Mouse (Mus musculus) mouse trophoblast stem cell (cell line): ENCODE data around the gene Agrp.

Source experiments
- in situ Hi-C, 2 experiments: fragments of 300-500 bp; cut with MseI, MboI; formaldehyde crosslinking; loops; 2 replicates in 1 of 2; 3 replicates in 1 of 2; pipeline ENCODE4 v1.15.1; 2025

Gene Agrp

DNA sequence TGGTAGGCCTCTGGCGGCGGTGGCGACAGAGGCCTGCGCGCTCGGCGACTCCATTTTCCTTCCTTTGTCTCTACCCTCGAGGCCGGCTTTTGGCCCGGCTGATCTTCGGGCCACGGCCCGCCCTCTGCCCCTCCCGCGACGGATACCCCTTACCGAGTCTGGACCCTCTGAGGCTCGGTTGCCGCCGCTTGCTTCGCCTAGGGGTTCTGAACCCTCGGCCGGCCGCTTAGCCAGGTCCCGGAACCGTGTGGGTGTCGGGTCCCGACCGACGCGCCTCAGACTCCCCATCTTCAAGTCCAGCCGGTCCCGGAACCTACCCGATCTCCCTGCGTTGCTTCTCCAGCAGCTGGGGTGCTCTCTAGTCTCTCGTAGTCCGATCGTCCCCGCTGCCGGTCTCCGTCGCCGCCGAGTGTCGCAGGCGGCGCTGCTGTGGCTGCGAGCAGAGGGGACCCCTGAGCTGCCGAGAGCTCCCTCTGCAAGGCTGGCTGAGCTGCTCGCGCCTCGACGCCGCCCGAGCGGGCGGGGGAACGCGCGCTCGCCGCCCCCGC lies at the start of gene Agrp:
Gene Agrp, minus strand, starts transcription at position 431 of the 548 bp plus-strand sequence.
- in situ Hi-C loops, result no loop called here

DNA sequence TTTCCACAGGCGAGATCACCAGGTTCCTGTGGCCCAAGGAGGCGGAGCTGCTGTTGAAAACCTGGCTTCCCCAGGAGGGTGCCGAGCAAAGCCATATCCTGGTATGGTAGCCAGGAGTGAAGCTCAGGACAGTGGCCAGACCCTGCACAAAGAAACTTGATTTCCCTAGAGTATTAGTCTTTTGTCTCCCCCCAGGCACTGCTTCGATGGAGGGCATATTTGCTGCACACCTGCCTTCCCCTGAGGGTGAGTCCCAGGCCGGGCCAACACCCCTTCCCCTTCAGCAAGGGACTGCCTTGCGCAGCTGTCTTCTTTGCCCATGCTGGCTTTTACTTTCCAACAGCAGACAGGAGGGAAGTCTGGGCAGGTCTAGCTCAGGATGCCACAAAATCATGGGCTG lies 49.4 kb upstream of the Agrp start:
- in situ Hi-C loops, result no loop called here

- in situ Hi-C loops, result no loop called here
These were observed 48.7 kb upstream of the Agrp start, which contains the start of gene Carmil2 for GRCm38 (mm10) chr8:105685796-105686308. Carmil2 (plus strand) TSS chr8:105686274.

GRCm38 (mm10) chr8:105685325-105685724 lies 48.1 kb upstream of the Agrp start:
- in situ Hi-C loops, result no loop called here

DNA sequence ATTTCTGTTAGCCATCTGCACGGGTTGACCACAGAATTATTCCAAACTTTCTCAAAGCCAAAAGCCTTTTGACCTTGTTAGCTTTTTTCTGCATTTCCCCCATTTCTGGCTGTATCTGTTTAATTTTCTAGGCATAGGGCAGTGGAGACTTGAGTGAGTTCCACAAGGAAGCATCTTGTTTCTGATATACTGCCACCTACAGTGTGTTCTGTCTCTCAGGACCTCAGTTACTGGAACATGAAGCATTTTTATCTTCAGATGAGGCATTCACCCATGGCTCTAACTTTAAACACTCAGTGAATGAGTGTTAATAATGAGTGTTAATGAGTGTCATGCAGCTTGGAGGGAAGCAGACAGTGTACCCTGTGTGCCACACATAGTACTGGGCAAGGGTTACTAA lies 40.7 kb upstream of the Agrp start:
- in situ Hi-C loops, result no loop called here

GRCm38 (mm10) chr8:105661167-105661566 lies 24.0 kb upstream of the Agrp start:
- in situ Hi-C loops, result no loop called here

GRCm38 (mm10) chr8:105657641-105658040 lies 20.4 kb upstream of the Agrp start:
- in situ Hi-C loops, result no loop called here

DNA sequence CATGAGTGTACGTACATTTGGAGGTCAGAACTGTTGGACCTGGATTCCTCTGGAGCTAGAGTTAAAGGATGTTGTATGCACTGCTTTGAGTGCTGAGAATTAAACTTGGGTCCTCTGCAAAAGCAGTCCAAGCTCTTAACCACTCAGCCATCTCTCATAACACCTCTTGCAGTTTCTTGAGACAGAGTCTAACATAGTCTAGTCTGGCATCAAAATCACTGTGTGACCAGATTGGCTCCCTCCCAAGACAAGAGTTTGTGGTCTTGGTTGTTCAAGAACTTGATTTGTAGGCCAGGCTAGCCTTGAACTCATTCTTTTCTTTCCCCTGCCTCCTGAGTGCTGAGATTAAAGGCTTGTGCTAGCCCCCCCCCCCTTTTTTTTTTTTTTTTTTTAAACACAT lies 11.7 kb upstream of the Agrp start:
- in situ Hi-C loops, result no loop called here

- in situ Hi-C loops, result no loop called here
These were observed 8.0 kb upstream of the Agrp start for GRCm38 (mm10) chr8:105645205-105645604.

DNA sequence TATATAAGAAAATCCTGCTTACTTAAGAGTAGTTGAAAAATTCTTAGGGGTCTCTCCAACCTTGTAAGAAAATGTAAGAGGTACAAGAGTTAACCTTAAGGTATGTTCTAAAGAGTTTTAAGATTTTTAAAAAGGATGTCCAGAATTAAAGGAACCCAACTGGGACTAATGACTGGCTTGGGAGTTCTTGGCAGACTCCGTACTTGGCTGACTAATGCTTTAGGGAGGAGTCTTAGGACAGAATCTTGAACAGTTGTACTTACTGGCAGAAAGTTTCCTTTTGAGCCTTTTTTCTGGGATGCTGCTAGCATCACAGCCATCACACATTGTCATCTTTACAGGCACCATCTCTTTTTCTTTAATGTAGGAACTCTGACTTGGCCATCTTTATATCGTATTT lies 3.3 kb upstream of the Agrp start:
- in situ Hi-C loops, result no loop called here

DNA sequence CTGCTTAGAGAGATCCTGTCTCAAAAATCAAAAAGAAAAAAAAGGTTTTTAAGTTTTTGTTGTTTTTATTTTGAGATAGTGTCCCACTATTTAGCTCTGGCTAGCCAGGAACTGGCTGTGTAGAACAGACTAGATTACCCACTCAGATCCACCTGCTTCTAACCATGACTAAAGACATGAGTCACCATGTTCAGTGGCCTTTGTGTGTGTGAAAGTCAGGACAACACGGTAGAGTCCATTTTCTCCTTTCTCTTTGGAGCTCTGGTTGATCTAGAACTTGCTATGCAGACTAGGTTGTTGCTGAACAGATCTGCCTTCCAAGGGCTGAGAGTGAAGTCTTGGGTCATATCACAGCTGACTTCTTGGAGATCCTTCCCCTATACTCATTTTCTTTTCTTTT lies 2.6 kb upstream of the Agrp start:
- in situ Hi-C loops, result no loop called here

DNA sequence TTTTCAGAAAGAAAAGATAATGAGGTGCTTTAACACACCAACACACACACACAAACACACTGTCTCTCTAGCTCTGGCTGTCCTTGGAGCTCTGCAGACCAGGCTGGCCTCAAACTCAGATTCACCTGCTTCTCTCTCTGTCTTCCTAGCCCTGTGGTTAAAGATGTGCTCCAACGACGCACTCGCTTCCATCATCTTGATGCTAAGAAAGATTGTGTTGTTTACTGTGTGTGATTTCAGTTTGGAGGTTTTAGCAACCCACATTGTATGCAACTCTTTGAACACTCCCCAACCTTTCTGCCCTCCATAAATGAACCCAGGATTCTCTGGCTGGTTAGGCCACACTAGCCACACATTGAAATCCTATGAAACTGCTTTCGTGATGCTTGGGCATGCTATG lies 1.3 kb upstream of the Agrp start:
- in situ Hi-C loops, result no loop called here

DNA sequence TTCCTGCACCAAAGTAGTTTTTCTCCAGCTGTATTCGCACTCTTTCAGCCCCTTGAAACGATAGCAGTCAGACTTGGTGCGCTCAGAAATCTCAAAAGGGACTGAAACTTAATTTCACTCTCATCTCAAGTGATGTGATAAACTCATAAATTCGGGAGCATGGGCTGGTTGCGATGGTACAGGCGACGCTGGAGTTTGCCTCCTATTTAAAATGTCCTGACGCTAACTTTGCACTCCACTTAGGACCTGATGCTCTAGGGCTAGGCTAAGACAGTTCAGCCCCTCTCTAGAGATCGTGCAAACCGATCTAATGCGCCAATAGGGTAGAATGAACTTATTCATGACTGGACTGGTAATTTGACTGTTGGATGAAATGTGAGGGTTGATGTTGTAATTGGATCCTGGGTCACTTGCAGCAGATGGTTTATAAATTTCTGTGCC lies 428 bp upstream of the Agrp start:
- in situ Hi-C loops, result no loop called here

DNA sequence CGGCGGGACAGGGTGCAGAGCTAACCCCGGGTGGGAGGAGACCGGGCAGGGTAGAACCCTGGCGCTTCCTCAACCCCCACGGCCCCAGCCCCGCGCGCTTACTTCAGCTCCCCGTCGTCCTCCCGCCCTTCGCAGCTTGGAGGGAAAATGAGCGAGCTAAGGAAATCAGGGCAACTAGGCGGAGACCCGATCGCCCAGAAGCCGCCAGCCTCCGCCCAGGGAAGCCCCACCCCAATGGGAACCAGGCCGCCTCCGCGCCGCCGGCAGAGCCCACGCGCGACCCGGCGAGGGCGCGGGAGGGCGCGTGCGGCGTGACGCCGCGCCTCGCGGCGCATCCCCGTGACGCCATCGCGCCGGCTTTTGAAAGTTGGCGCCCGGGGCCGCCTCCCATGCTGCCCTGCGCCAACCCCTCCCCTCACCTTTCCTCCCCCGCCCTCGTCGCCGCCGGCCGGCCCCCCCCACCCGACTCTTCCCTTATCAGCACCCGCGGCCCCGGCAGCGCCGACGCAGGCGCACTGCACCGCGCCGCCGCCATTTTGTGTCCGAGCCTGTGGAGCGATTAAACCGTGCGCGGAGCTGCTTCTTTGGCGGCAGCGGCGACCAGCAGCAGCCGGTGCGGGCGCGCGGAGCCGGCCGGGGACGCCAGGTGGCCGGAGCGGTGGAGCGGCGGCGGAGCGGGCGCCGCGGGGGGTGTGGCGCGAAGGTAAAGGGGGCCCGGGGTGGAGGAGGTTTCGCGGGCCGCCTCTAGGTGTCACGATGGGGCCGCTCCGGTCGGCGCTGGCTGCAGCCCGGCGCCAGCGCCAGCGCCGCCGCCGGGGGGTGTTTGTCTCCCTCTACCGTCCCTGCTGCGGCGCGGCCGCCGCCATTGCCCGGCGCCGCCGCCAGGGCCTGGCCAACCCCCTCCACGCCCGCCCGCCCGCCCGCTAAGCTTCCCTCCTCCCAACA lies 903 bp downstream of the Agrp start, which contains the start of gene Ctcf:
Gene Ctcf, plus strand, starts transcription at position 551 of the 945 bp plus-strand sequence.
- in situ Hi-C loops, result no loop called here

GRCm38 (mm10) chr8:105635481-105635880 lies 1.7 kb downstream of the Agrp start:
- in situ Hi-C loops, result no loop called here

- in situ Hi-C loops, result no loop called here
These were observed 2.3 kb downstream of the Agrp start for GRCm38 (mm10) chr8:105634771-105635458.

- in situ Hi-C loops, result no loop called here
These were observed 7.9 kb downstream of the Agrp start for GRCm38 (mm10) chr8:105629337-105629736.

DNA sequence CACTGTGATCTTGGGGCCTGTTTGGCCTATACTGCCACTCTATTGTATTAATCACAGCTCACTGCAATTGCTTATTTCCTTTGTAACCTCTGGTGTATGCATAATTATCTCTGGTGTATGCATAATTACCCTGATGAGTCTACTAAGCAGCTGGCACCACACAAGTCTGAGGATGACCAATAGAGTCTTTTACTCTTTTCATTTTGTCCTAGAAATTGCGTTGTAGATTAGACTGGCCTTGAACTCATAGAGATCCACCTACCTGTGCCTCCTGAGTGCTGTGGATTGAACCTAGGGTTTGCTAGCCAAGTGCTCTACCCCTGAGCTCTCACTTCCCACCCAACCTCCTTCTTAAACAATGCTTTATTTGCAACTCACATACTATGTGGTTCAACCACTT lies 11.1 kb downstream of the Agrp start:
- in situ Hi-C loops, result no loop called here

DNA sequence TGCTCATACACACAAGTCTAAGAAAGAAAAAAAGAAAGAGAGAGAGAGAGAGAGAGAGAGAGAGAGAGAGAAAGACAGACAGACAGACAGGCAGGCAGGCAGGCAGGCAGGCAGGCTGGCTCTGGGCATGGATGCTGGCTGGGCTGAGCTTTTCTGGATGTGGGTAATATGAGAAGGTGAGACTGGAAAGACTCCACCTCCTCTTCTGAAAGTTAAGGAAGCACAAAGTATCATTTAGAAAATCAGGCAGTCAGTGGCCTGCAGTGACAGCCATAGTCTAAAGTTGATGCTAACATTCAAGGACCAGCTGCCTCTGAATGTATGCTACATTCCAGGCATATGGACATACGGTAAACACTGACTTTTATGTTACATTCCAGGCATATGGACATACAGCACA lies 12.4 kb downstream of the Agrp start:
- in situ Hi-C loops, result no loop called here

- in situ Hi-C loops, result no loop called here
These were observed 12.8 kb downstream of the Agrp start for GRCm38 (mm10) chr8:105624401-105624800.

- in situ Hi-C loops, result no loop called here
These were observed 13.4 kb downstream of the Agrp start for GRCm38 (mm10) chr8:105623679-105624245.

- in situ Hi-C loops, result no loop called here
These were observed 14.1 kb downstream of the Agrp start for GRCm38 (mm10) chr8:105623118-105623517.
